Mouse (Mus musculus): ENCODE measurements at regions not wholly inside any gene's neighbourhood (a gene's known extent, or its start where the extent isn't known, plus 50 kb on each side); places are given as distances from the start of the nearest gene placed in this dataset.

GRCm38 (mm10) chr13:44030590-44030989 is 246.0 kb downstream of the Cd83 start:
- no peak for TF ChIP-seq CTCF (IDR thresholded peaks at IDR 0.05; ENCODE audit: extremely low read depth, insufficient read length, insufficient replicate concordance, low read depth, low read length)
- TF ChIP-seq POLR2A (IDR thresholded peaks at IDR 0.05; ENCODE audit: low read depth, low read length): no peak

Measured in small intestine, adult 2 months (tissue).